Mouse (Mus musculus) kidney, adult 9 months (tissue): ENCODE results near the gene Vangl1.

Experiments
- DNase-seq: peaks from one replicate; pipeline ENCODE4 v3.0.0; 2022

Vangl1 gene

DNA sequence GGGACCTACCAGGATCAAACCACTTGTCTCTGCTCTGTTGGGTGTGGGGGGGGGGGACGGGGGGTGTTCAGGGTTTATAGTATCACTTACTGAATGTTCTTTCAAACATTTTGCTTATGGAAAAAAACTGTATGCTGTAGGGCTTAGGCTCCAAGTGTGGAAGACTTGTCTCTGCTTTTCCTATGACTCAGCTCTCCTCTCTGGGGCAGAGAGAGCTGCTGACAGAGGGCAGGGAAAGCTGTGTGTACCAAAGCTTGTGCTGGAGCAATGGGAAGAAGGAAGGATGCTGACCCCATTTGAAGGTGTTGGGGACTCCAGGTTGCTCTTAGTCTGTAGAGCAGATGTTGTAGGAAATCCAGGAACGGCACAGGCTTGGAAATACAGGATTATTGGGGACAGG lies 63.0 kb downstream of the Vangl1 start:
- no peak for DNase-seq

DNA sequence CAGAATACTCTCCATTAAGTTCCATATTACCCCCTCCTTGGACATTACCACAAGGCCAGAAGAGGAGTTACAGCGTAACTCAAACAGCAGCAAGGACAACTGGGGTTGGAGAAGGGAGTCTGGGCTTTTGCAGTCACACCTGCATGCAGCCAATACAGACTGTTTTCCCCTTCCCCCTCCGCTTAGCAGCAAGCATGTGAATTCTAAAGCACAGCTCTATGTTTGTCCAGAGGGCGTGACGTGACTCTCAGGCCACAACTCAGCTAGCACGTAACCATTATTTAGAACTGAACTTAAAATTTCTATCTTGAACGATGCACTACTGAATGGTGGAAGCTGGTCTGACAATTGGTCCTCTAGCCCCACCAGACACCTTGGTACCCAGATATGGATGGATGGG lies 63.9 kb downstream of the Vangl1 start:
- no peak for DNase-seq

DNA sequence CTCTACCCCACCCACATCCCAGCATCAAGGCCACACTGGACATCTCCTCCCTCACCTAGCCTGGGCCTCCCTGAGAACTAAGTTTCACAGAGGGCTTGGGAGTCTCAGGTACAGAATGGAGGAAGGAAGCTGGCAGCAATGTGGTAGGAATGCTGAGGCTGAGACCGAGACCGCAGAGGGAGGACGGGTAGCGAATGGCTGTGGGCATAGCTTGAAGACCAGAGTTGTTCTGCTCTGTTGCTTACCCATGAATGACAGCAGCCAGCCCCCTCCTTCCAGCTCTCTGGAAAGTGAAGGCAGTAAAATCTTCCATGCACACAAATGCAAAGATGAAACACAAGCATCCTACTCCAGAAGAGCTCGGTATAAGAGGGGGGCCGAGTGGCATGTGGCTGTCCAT lies 65.6 kb downstream of the Vangl1 start:
- DNase-seq = no peak

DNA sequence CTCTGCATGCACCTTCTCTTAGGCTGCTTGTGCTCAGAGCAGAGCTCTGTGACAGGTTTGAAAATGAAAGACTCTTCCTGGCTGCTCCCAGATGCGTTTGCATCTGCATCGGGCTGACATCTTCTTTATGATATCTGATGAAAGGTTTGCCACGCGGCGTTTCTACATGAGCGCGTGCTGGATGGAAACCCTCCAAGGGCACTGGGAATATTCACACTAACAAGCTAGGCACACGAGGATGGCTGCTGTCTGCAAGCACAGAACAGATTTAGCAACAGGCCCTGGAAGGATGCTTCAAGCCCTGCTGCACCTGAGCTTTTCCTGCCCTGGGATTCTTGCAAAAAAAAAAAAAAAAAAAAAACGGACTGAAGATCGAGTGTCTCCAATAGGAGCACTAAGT lies 67.3 kb downstream of the Vangl1 start:
- DNase-seq = no peak

DNA sequence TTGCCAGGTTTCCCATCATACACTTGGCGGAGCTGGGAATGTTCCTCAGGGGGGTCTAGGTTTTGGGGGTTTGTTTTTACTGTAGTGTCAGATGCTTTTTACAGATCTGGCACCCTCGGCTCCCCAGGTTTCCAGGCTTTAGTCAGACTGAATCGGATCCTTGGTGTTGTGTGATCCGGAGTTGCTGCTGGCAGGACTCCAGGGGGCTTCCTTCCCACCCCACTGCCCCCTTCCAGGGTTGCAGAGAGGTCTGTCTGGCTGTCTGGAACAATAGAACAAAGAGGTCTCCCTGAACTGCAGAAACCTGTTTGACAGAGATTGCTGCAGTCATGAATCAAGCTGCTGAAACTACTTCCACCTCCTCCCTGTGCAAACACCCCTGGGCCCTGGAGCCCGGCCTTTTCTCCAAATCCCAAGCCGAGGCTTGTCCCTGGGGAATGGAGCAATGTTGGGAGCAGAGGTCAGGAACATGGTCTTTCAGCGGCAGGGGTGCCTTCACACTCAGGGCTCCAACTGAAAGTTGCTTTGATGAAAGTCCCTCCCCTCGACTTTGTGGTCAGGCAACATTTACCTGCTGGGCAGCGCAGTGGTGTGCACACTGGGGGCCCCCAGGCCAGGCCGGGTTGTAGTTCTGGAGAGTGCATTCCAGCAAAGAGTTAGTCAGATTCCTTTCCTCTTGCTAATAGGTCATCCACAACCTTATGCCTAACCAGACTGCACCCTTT lies 68.9 kb downstream of the Vangl1 start:
- peak; percentile 4 for DNase-seq

DNA sequence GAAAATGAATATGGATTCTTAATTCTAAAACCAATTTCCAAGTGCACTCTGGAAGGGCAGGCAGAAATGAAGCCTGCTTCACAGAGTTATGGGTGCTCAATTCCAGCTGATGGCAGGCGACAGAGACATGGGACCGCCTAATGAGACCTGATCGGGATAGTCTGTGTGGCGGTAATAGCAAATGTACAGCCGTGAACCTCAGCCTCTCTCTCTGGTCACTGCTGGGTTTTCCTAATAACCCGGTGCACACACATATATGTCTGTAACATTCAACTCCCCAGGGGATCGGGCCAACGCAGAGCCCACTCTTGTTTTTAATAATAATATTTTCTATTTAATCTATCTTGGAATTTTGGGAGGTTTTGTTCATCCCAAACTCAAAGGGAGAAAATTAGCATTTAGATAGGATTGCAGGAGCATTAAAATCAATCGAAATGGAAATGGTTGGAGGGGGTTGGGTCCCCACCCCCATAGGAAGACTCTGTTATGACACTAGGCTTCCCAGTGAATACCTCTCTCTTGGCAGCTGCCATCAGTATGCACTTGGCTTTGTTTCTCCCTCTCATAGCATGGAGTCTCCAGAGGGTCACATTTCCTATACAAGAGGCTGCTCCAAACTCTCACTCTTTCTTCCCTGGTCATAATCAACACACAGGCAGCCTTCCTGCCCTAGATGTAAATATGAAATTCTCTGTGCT lies 72.7 kb downstream of the Vangl1 start:
- no peak for DNase-seq

DNA sequence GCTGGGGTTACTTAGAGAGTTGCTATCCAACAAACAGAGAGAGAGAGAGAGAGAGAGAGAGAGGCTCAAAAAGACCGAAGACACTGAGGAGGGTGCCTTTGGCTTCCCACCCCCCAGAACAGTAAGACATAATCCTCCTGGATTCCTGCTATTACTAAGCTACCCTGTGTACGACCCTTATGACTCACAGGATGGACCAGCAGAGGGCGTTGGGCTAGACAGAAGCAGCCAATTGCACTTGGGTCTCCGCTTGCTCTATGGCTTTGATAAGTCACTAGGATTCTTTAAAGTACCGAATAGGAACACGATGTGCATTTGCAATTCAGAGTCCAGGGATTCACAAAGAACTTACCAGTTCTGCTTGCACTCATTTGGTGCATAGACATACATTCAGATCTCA lies 74.0 kb downstream of the Vangl1 start:
- DNase-seq = peak; percentile 19

DNA sequence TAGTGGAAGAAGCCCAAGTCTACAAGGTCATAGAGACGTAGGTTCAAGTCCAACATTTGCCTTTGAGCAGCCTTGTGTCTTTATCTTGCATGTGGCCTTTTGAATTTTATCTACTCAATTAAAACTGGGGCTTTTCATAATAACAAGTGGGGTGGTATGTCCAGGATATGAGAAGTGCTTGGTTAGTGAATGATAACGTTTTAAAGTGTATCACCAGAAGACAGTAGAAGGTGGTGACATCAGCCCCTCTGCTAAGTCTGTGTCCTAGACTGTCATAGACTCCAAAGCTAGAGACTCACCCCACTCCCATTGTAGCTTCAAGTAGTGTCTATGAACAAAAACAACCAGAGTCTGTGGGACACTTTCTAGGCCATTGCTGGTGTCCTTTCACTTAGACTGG lies 76.3 kb downstream of the Vangl1 start:
- DNase-seq = no peak

DNA sequence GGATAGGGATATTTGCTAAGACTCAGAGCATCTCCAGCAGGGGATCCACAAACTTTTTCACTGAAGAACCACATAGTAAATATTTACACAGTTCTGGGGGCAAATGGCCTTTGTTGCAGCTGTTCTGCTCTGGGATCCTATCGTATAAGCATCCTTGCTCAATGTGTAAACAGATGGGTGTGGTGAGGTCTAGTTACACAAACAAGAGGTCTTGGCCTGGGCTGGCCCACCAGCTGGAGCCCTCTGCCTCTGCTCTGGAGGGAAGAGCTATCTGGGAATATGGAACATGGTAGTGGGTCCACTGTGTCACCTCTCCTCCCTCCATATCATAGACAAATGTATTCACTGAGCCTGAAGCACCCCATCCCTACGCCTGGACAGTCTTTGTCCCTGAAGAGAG lies 77.4 kb downstream of the Vangl1 start:
- no peak for DNase-seq

DNA sequence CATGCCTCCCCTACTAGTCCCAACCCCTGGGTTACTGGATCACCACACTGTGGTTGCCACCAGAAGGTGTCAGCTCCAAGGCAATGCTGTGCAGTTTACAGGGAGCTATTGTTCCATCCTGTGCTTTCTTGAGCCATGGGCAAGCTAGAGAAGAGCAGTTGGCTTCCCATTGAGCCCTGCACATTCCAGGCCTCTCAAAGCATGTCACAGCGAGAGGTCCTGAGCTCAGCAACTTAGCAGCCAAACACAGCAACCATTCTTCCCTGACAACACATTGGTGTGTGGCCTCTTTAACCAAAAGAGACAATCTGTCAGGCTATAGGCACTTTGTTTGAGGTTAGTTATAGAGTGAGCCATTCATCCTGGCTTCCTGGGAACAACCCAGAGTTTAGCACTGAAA lies 78.9 kb downstream of the Vangl1 start:
- no peak for DNase-seq

DNA sequence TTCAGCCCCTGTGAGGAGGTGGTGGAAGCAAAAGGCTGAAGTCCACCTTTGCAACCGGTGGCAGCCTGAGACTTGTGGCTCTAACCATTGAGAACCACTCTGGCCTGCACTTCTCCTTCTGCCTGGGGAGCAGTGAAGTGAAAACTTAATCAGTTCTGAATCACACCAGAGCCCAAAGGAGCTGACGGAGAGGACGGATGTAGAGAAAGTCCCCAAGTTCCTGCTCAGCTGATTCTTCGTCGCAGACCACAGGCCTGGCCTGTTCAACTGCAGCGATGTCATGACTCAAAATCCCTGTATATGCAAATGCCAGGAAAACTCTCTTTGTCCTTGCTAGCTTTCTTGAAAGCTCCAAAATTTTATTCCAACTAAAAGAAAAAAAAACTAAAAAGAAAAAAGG lies 80.8 kb downstream of the Vangl1 start:
- no peak for DNase-seq

DNA sequence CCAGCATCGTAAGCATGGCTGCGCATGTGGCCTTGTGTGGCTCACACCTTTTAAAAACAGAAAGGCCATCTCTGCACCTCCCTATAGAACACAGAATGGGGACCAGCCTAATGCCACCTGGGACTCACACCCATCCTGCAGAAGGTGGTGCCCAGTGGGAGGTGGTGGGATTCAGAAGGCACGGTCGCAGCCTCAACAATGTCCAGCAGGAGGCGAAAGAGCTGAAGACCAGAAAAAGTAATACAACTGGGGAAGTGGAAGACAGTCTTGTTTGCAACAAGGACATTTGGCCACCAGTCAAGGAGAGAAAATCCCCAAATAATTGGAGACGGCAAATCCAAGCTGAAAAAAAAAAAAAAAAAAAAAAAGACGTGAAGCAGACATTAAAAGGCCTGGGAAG lies 82.4 kb downstream of the Vangl1 start:
- DNase-seq = no peak

DNA sequence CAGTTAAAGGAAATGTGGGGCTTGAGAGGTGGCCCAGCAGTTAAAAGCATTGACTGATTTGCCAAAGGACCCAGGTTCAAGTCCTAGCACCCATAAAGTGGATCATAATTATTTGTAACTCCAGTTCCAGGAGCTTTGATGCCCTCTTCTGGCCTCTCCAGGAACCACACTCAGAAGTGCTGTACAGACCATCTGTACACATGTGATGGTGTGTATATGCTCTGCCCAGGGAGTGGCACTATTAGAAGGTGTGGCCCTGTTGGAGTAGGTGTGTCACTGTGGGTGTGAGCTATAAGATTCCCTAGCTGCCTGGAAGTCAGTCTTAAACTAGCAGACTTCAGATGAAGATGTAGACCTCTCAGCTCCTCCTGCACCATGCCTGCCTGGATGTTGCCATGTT lies 83.5 kb downstream of the Vangl1 start:
- no peak for DNase-seq

DNA sequence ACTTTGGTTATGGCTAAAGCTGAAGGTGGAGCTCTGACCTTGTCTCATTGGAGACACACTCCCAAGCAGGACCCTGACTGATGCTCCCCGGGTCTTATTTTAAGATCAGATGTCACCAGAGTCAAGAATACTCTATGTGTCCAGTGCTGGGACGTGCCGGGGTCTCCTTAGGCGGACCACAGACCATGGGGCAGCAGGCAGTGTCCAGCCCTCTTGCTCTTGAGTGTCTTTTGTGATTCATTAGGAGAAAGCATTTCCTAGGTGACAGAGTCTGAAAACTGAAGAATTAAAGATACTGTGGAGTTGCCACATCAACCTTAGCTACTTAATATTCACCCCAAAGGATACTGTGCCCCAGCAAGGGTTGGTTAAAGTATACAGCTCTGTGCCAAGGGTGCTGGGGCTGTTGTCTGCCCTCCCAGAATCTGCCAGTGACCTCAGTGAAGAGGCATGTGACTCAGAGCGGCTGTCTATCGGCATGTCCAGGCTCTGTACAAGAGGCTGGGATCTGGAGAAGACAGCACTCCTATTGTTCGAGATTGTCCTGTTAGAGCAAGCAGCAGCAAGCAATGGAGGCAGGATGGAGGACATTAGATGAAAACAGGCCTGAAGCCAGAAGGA lies 92.4 kb downstream of the Vangl1 start:
- DNase-seq = no peak

DNA sequence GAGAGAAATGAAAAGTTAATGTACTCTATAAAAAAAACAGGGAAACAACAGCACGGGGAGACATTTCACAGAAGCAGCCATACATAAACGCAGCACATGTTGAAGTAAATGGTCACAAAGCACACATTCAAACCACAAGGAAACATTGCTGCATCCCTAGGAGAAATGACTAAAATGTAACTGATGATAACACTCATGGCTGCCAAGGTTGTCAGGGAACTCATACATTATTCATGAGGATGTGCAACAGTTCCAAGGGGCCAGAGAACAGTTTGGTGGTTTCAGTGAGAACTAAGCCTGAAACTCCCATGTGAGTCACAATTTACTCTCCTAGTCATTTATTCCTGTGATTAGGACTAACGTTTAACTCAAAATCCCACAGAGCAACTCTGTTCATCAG lies 96.3 kb downstream of the Vangl1 start:
- DNase-seq = peak; percentile 61

DNA sequence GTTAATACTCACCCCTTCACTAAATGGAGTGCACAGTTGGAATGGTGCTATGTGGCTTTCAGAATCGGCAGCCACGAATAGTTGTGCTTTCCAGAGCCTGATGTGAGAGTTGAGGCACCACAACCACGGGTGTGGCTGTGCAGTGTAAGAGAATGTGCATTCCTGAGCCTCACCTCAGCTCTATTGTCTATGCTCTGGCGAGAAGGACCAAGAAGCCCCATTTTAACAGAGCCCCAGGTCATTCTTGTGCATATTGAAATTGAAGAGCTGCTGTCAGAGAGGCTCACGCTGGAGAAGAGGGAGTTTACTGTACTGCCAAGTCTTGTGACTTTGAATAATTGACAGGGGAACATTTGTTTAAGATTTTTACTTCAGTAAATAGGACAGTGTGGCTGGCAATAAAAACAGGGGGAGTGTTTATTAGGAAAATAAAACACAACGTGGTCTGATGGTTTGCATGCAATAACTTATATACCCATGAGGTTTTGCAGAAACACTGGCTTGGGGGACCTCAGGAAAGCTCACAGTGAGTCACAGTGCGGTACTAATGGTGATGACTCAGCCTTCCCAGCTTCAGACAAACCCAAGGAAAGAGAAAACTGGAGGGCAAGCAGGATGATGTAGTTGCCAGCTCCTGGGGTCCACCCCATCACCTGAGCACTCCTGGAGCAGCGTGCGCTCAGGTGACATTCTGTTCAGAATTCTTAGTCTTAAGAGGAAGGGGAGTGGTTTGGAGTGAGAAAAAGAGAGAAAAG lies 100.5 kb downstream of the Vangl1 start:
- DNase-seq = no peak
